Mouse (Mus musculus): ENCODE data around the gene Alg12. TPM values are rescaled to one million over a fixed set of nuclear protein-coding genes. Genes with fewer than 3 reads are reported as not detected.
A peak's percentile ranks its signal among the peaks of the same experiment; 100 is the strongest.

The Alg12 gene
- total RNA-seq (2021): 1 to 10 TPM; 8.6 to 8.8 TPM

DNA sequence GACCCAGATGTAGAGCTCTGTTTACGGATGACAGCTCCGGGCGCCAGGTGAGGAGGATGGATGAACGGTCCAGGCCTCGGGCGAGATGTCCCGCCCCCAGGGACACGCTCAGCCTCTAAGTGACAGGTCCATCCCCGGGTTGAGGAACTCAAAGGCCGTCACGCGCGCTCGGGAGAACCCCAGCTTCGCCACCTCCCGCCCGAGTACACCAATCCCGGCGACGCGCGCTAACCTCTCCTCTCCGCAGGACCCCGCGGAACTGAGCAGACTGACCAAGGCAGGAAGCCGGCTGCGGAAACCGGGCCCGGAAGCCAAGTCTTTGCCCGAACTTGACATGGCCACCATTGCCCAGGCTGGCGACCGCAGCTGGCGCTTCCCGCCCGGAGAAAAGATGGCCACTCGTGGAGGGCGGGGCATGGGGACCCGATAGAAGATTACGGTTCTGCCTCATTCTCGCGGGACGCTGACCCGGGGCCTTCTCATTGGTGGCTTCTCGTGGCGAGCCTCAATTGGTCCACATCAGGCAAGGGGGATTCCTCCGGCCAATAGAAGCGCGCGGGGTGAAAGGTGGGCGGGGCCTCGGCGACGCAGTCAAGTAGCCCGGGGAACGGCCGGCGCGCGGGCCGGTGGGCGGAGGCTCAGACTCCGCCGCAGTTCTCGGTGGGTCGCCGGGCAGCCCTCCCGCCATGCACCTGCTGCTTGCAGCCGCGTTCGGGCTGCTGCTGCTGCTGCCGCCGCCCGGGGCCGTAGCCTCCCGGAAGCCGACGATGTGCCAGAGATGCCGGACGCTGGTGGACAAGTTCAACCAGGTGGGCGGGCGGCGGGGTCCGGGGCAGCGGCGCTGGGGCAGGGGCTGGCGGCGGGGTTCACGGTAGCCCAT, at the start of gene Alg12, which contains the start of gene Creld2:
Gene Alg12 (minus strand): TSS at position 293 of the 880 bp plus-strand sequence.
Gene Creld2 (plus strand): TSS at position 621 of the 880 bp plus-strand sequence.
- intact Hi-C loops (cut with DNase I): loop anchor here (5.0 to 10.0 kb wide), 2 partner anchors 67 to 496 kb away; partner anchors contain the start of genes Sbf1 and Zbed4
- DNase-seq: peak; percentile 100

DNA sequence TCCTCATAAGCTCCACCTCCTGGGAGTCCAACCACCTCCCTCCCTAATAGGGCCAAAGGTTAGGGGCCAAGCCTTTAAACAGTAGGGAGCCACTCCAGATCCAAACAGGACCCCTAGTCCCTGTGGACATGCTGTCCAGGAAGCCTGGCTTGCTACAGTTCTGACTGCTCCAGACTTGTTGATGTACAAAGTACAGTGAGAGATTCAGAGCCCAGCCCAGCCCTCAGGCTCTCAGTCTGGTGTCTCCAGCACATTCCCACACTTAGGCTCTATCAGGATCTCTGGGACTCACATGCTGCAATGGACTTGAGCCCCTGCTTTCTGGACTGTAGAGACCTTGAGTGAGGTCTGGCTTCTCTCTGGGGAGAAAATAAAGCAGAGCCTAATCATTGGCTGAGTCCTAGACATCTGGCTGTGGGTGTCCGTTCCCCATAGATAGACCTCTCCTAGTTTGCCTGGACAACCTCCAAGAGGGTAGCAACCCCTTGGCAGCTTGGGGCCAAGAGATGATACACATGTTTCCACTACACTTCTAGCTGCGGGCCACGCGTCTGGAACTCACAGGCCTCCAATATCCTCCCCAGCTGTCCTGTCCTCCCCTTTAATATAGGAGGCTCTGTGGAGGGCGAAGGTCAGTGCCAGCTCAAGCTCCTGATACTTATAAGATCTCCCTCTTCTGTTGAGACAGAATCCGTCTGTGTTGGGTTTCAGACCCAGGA, 49.1 kb upstream of the Alg12 start:
- intact Hi-C loops (cut with DNase I): no loop called here
- peak; percentile 76 to 77 for DNase-seq

DNA sequence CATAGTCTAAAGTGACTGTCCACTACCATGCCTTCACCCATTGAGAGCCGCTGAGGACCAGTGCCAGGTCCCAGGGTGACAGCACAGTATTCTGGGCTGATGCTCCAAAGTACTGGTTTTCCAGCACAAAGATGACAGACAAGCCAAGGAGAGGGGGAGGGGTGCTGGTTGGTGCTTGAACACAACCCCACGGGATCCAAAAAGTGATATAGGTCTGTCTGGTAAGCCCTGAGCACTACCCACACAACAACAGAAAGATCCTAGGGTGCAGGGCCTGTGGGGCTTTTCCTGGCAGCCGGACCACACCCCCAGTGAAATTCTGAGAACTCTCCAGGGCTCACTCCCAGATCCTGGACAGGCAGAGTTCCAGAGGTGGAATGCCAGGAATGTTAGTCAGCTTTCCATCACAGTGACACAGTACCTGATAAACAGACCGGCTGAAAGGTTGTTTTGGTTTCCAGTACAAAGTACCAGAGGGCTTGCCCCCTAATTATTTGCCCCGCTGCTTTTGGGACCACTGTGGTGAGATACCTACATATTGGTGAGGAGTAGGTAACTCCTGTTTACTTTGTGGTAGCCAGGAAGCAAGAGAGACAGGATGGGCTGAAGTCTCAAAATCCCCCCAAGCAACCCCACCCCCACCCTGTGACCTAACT, 48.4 kb upstream of the Alg12 start:
- DNase-seq: peak; percentile 92

DNA sequence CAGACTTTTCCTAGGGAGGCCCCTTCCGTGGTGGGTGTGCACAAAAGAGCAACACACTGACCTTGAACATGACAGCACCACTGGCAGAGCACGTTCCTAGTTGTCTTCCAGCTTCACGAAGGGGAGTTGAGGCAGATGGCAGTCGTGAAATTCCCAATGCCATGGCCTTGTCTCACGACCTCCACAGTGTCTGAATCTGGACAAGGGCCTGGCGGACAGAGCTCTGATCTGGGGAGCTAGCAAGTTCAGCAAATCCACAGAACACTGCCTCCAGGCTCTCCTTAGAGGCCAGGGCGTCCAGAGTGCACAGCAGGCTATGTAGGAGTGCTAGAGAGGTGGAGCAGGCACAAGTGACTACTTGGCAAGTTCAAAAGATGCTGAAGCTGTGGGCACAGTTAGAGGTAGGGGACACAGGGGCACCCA, 47.8 kb upstream of the Alg12 start:
- intact Hi-C loops (cut with DNase I): no loop called here
- no peak for DNase-seq

More for the DNA sequence above, 48.4 kb upstream of the Alg12 start:
- intact Hi-C loops (cut with DNase I): no loop called here

DNA sequence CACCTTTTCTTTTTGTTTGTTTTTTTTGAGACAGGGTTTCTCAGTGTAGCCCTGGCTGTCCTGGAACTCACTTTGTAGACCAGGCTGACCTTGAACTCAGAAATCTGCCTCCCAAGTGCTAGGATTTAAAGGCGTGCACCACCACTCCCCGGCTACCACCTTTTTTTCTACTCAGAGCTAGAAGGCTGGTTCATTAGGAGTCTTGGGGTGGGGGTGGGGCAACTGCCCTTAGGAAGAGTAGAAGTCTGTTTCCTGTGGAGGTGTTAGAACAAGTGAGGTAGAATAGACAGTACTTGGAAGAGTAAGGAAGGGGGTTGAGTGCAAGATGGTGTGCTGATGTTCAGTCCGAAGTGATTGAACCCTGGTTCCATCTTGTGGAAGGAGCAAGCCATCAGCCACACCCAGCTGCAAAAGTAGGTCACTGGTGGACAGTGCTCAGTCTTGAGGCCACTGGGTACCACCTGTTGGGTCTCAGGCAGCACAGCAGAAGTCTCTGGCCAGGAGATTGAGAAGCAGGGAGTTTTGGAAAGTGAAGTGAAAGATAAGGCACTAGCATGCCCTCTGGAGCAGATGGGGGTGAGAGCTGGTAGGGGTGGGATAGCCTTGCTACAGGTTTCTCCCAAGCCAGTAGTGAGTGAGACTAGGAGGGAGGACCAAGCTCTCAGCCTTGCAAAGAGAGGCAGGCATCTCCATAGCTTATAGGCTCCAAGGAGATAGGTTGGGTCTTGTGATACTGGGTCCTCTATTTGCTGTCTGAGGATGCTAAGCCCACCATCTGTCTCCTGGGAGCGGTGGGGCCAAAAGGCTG, 47.0 kb upstream of the Alg12 start:
- intact Hi-C loops (cut with DNase I): no loop called here
- no peak for DNase-seq

DNA sequence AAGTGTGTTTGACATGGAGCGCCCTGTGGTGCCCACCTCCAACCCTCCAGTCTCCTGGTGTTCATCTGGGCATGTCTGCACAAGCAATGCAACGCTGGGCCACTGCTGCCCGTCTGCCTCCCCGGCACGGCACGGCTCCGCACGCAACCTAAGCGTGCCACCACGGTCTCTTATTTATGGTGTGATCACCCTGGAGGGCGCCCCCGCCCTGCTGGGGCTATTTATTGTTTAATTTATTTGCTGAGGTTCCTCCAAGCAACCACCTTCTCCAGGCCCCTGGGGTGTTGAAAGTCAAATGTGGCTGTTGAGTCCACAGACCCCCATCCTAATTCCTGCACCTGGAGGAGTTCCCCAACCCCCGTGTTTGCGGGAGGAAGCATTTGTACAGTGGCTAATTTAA, 45.9 kb upstream of the Alg12 start:
- no peak for DNase-seq
- intact Hi-C loops (cut with DNase I): no loop called here

DNA sequence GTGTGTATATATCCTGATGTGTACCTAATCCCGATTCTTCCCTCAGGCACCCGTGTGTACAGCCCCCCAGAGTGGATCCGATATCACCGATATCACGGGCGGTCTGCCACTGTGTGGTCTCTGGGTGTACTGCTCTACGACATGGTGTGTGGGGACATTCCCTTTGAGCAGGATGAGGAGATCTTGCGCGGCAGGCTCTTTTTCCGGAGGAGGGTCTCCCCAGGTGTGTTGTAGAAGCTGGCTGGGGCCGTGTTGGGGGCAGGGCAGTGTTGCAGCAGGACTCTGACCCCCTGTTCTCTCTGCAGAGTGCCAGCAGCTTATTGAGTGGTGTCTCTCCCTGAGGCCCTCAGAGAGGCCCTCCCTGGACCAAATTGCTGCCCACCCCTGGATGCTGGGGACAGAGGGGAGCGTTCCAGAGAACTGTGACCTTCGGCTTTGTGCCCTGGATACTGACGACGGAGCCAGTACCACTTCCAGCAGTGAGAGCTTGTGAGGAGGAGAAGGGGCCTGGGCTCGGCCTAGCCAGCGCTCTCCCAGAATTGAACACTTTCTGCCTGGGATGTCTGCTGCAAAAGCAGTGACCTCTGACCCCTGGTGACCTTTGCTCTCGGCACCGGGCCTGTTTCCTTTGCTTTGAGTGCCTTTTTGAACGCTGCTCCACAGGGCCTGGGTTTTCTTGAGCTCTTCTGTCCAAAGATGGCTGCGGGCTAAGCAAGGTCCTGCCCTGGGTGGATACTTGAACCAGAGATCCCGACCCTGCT, 45.3 kb upstream of the Alg12 start:
- no peak for DNase-seq
- intact Hi-C loops (cut with DNase I): no loop called here

DNA sequence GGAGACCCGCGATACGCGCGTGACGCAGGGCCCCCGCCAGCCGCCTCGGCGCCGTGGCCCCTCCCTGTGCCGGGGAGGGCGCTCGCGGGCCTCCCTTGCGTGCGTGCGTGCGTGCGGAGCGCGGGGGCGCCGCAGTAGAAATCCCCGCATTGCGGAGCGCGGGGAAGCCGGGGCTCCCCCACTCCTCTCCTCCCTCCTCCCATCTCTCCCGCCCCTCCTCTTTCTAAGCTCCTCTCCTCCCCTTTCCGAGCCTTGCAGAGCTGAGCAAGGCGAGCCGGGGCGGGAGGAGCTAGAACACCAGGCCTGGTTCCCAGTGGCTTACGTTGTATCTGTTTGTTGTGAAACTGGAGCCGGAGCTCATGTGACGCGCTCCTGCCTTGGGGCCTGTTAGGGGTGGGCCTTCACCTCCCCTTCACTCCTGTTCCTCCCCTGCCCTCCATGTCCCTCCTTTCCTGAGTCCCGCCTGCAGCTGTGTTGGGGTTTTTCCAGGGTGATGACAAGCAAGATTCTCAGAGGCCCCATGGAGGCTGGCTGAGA, 44.6 kb upstream of the Alg12 start:
- DNase-seq: peak; percentile 95 to 96
- intact Hi-C loops (cut with DNase I): no loop called here

DNA sequence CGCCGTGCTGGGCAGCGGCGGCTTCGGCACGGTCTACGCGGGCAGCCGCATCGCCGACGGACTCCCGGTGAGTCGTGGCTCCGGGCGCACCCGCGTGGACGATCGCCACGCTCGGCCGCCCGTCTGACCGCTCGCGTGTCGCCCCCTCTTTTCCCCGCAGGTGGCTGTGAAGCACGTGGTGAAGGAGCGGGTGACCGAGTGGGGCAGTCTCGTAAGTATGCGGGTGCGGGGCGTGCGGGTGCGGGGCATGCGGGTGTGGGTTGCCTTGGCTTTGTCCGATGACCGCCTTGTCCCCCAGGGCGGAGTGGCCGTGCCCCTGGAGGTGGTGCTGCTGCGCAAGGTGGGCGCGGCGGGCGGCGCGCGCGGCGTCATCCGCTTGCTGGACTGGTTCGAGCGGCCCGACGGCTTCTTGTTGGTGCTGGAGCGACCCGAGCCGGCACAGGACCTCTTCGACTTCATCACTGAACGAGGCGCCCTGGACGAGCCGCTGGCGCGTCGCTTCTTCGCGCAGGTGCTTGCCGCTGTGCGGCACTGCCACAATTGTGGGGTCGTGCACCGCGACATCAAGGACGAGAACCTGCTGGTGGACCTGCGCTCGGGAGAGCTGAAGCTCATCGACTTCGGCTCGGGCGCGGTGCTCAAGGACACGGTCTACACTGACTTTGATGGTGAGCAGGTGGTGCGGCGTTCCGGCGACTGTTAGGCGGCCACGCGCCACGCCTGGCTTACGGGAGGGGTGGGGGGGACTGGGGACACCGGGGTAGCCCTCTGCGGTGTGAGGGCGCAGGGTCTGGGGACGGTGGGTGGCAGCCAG, 44.0 kb upstream of the Alg12 start:
- intact Hi-C loops (cut with DNase I): loop anchor here (1.0 kb wide), 1 partner anchor 24 kb away; no protein-coding TSS in a partner anchor
- DNase-seq: peak; percentile 72 to 73

DNA sequence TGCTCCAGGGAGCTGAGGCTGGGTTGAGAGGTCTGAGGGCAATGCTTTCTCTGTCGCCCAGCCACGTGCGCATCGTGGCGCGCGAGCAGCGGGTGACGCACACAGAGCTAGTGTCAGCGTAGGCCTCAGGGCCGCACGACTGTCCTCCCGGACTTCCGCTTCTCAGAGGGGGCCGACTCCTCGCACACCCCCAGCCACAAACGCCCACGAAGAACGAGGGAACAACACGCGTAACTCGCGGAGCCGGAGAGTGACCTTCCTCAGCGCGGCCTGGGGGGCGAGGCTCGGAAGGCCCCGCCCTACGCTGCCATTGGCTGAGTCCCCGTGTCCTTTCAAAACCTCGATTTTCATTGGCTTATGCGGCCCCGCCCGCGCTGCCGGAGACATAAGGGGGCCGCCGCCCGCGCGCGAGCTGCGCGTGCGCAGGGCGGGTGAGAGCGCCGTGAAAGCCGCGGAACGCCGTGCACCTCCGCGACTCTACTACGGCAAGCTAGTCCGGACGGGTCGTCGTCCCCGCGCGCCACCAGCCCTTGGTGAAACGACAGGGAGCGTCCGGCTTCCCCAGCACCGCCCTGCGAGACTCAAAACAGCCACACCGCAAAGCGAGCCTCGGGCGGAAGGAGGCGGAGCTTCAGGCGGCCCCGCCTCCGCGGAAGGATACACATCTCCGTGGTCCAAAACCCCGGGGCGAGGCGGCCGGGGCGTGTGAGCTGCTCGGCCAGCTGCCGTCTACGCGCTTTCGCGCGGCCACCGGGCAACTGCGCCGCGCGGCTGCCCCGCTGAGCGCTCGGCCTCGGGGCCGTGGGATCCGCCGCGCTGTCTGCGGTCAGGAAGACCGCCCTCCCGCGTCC, 42.9 kb upstream of the Alg12 start, which contains the start of gene Pim3:
Gene Pim3 (plus strand): TSS at position 415 of the 851 bp plus-strand sequence.
- DNase-seq: peak; percentile 97 to 98
- intact Hi-C loops (cut with DNase I): loop anchor here (1.0 kb wide), 2 partner anchors 10 to 23 kb away; no protein-coding TSS in a partner anchor

DNA sequence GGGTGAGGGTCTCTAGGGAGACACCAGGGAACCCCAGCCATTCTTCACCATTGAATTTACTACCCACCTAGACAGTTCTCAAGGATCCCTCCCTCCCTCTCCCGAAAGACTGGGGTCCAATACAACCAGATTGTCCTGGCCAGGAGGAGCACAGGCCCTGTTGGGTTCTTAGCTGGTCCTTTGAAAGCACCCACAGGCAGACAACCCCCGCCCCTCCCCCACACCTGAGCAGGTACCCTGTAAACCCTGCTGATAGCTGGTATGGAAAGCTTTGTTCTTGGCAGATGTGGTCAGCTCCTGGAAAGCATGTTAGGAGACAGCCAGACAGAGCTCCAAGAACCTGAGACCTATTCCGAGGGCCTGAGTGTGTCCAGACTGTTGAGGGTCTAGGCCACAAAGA, 41.7 kb upstream of the Alg12 start:
- no peak for DNase-seq
- intact Hi-C loops (cut with DNase I): loop anchor here (1.0 kb wide), 1 partner anchor 8 kb away; no protein-coding TSS in a partner anchor

DNA sequence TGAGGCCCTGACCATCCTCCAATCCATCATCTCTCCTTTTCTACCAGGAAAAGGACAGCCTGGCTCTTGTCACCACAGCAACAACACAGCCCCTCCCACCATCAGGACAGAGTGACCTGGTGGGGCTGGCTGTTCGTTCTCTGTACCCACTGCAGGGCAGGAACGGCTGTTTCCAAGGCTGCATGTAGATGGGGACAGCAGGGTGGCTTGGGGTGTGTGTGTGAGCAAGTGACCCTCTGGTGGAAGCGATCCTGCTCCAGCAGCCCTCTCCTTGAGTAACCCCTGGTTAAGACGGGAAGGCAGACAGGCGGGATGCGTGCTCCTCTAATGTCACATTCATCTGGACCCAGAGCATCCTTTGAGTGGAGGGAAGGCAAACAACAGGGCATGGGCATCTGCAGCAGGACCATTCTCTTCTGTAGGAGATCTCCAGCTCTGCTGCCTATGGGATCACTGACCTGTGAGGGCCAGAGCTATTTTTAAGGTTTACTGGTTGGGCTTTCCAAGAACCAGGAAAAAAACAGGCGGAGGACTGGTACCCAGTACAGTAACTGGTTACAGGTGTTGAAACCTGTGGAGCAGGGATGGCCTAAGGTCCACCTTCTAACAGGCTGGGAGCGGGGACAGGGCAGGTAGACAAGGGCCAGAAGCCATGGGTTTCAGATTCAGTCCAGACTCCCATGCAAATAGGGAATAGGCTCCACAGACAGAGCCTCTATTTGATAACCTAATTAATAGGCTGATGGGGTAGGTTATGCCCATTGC, 40.3 kb upstream of the Alg12 start:
- no peak for DNase-seq
- intact Hi-C loops (cut with DNase I): no loop called here

DNA sequence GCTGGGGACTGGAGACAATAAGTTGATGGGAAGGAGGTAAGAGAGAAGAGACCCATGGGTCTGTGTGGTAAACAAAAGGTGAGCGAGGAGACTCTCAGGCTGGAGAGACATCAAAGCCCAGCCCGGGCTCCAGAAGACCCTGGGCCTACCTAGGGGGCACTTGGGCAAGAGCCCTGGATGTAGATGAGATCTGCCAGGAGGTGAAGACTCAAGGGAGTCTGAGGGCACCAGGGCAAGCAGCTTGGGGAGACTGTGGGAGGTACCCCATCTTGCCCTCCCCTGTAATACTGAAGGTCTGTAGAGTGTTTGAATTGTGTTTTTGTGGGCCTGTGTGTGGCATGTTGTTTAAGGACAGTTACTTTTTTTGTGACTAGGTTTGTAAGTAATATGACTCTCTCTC, 39.6 kb upstream of the Alg12 start:
- no peak for DNase-seq
- intact Hi-C loops (cut with DNase I): no loop called here

DNA sequence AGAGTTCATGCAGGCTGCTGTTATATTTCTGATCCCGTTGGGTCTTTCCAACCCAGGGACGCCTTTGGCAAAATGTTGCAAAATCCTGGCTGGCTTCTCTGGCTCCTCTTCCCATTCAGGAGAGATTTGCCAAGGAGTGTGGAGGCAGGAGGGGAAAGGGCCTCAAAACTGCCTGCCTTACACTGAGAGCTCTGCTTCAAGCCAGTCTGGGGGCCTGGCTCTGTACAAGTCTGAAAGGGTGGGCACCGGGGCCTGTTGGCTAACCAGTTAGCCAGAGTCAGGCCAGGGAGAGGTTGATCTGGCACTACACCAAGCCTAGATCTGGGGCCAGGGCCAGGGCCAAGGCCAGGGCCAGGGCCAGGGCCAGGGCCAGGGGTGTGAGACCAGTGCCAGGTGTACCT, 39.0 kb upstream of the Alg12 start:
- DNase-seq: peak; percentile 59 to 65
- intact Hi-C loops (cut with DNase I): no loop called here

DNA sequence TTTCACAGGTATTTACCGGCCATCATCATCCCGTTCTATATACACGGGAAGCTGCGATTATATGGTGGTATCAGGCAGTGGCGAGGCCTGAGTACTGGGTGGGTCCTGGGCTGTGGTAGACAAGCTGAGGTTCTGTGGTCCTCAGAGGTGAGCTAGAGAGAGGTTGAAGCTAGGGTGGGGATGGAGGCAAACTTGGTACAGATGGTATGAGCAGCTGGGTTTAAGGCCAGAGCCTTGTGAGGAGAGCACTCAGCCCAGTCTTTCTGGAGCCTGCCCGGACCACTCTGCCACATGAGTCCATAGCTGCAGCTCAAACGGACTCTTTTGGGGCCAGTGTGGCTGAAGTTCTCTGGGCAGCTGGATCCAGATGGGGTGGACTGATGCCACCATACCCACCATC, 38.2 kb upstream of the Alg12 start:
- intact Hi-C loops (cut with DNase I): no loop called here
- no peak for DNase-seq

DNA sequence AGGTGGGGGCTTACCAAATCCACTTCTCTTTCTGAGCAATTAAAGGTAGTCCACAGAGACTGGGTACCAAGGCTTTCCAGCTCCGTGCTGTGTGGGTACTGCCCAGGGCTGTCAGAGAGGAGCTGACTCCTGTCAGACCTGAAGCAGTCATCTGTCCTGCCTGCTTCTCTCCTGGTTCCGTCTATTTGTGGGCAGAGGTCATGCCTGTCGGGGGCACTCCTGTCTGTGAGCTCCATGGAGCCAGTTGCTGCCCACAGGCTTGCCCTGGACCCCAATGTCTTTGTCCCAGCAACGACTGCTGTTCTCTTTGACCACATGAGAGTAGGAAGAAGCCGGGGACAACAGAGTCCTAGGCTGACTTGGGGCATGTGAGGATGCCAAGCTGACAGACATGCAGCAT, 37.5 kb upstream of the Alg12 start:
- intact Hi-C loops (cut with DNase I): no loop called here
- DNase-seq: no peak

All from heart, postnatal 10 days (tissue).